Mouse (Mus musculus) stomach, embryonic 14.5 days (tissue): ENCODE results near the gene Olfr51. TPM values are rescaled to one million over a fixed set of nuclear protein-coding genes. Genes with fewer than 3 reads are reported as not detected.

Source experiments
- ATAC-seq: fragments of 200-750 bp; cut with Nextera tagmentation; 2 replicates; pipeline ENCODE4 v1.8.0; 2017; ENCODE audit warnings: low read depth, moderate TSS enrichment; ENCODE audit not compliant: insufficient number of reproducible peaks, insufficient read depth, low FRiP score
- H3K27ac ChIP-seq: fragments of 300-500 bp; sonication (generic); 2 replicates; pipeline ENCODE4 v1.5.1; 2014; ENCODE audit warnings: mild to moderate bottlenecking, low read length, moderate library complexity, mixed read lengths
- H3K27me3 ChIP-seq: fragments of 300-500 bp; sonication (generic); 2 replicates; pipeline ENCODE4 v1.6.1; 2014; ENCODE audit warnings: low read length, control low read depth, mixed read lengths; ENCODE audit not compliant: control insufficient read depth, insufficient read depth
- H3K36me3 ChIP-seq: fragments of 300-500 bp; sonication (generic); 2 replicates; pipeline ENCODE4 v1.6.1; 2014; ENCODE audit warnings: mild to moderate bottlenecking, control low read depth, low read length, moderate library complexity, mixed read lengths; ENCODE audit not compliant: control insufficient read depth, insufficient read depth
- H3K4me1 ChIP-seq: fragments of 300-500 bp; sonication (generic); 2 replicates; pipeline ENCODE4 v1.6.1; 2014; ENCODE audit warnings: low read length, control low read depth, mixed read lengths; ENCODE audit not compliant: control insufficient read depth, insufficient read depth
- H3K4me2 ChIP-seq: fragments of 300-500 bp; sonication (generic); replicated peaks from 2 replicates; pipeline ENCODE4 v1.6.1; 2014; ENCODE audit warnings: low read depth, low read length, control low read depth
- H3K4me3 ChIP-seq: fragments of 300-500 bp; sonication (generic); 2 replicates; pipeline ENCODE4 v1.5.1; 2014; ENCODE audit warnings: low read depth, low read length, control low read depth
- H3K9ac ChIP-seq: fragments of 300-500 bp; sonication (generic); replicated peaks from 2 replicates; pipeline ENCODE4 v1.6.1; 2014; ENCODE audit warnings: low read depth, mild to moderate bottlenecking, control low read depth, low read length, moderate library complexity, mixed read lengths
- H3K9me3 ChIP-seq: fragments of 300-500 bp; sonication (generic); 2 replicates; pipeline ENCODE4 v1.6.1; 2016; ENCODE audit warnings: low read depth, low read length, control low read depth; ENCODE audit not compliant: control insufficient read depth
- WGBS: fragments of 180-500 bp; shearing (Covaris S2); extraction: QIAGEN DNeasy Blood & Tissue Kit; methylation state at CpG from one replicate; pipeline ENCODE4 v1.1.7; 2014; 5-methylcytosine and 5-hydroxymethylcytosine counted together
- polyA plus RNA-seq: library from polyadenylated mRNA; unstranded; fragments of >200 nt; fragmentation: Nextera tagmentation; extraction: Ambion mirVana; gene quantifications from 2 replicates; pipeline ENCODE4 v1.2.1, GENCODE M21; 2014

The Olfr51 gene
- polyA plus RNA-seq, result not detected in 2 replicates

- Histone ChIP-seq H3K36me3 (no peaks in the 10 kb centered on the region), H3K9me3 (no peaks in the 10 kb centered on the region), H3K4me3 (no peak within 1 kb of the TSS), H3K4me1 (no peaks in the 10 kb centered on the region), H3K9ac (no peak within 1 kb of the TSS), H3K27ac (no peak within 1 kb of the TSS), H3K27me3 (no peaks in the 10 kb centered on the region), H3K4me2 (no peak within 1 kb of the TSS)
- ATAC-seq, result no peak
- 68% methylated on average over 5 of the region's 5 CpGs for WGBS
Observed at GRCm38 (mm10) chr11:51003296-51003695, at the start of gene Olfr51. Olfr51 (plus strand) TSS chr11:51003596.

- no peak for ATAC-seq
- Histone ChIP-seq H3K27ac (no peak within 1 kb of the TSS), H3K9me3 (no peaks in the 10 kb centered on the region), H3K4me2 (no peak within 1 kb of the TSS), H3K4me1 (no peaks in the 10 kb centered on the region), H3K9ac (no peak within 1 kb of the TSS), H3K4me3 (no peak within 1 kb of the TSS), H3K27me3 (no peaks in the 10 kb centered on the region), H3K36me3 (no peaks in the 10 kb centered on the region)
- WGBS, result 62% methylated on average over 6 of the region's 6 CpGs
Observed at GRCm38 (mm10) chr11:50953665-50954064, 49.7 kb upstream of the Olfr51 start, which contains the start of gene Prop1. Prop1 (minus strand) TSS chr11:50953765.

- 81% methylated on average over 2 of the region's 2 CpGs for WGBS
- no peak for ATAC-seq
- no peaks in the 10 kb centered on the region for H3K36me3 ChIP-seq
Observed at GRCm38 (mm10) chr11:50964886-50965285, 38.5 kb upstream of the Olfr51 start.

GRCm38 (mm10) chr11:50966230-50966629 is 37.2 kb upstream of the Olfr51 start, which contains the start of gene Olfr1378:
Olfr1378 (plus strand) TSS chr11:50966530.
- no peak within 1 kb of the TSS for H3K9ac ChIP-seq
- no peak within 1 kb of the TSS for H3K27ac ChIP-seq
- H3K4me3 ChIP-seq, result no peak within 1 kb of the TSS
- H3K9me3 ChIP-seq, result no peaks in the 10 kb centered on the region
- H3K36me3 ChIP-seq, result no peaks in the 10 kb centered on the region
- no peaks in the 10 kb centered on the region for H3K4me1 ChIP-seq
- 82% methylated on average over 11 of the region's 11 CpGs for WGBS
- H3K4me2 ChIP-seq, result no peak within 1 kb of the TSS
- no peaks in the 10 kb centered on the region for H3K27me3 ChIP-seq
- ATAC-seq, result no peak

More at GRCm38 (mm10) chr11:50964886-50965285, 38.5 kb upstream of the Olfr51 start:
- Histone ChIP-seq H3K9ac (no peak overlapping the region), H3K4me1 (no peaks in the 10 kb centered on the region), H3K9me3 (no peaks in the 10 kb centered on the region), H3K4me2 (no peak overlapping the region), H3K27me3 (no peaks in the 10 kb centered on the region), H3K4me3 (no peak overlapping the region), H3K27ac (no peak overlapping the region)

GRCm38 (mm10) chr11:50977216-50977615 is 26.2 kb upstream of the Olfr51 start:
- Histone ChIP-seq H3K27ac (no peak overlapping the region), H3K9ac (no peak overlapping the region), H3K4me1 (no peaks in the 10 kb centered on the region), H3K36me3 (no peaks in the 10 kb centered on the region), H3K4me3 (no peak overlapping the region), H3K4me2 (no peak overlapping the region), H3K27me3 (no peaks in the 10 kb centered on the region), H3K9me3 (no peaks in the 10 kb centered on the region)
- ATAC-seq, result no peak
- WGBS, result 66% methylated on average over 4 of the region's 4 CpGs

- ATAC-seq, result no peak
- H3K27ac ChIP-seq, result no peak within 1 kb of the TSS
- 73% methylated on average over 5 of the region's 5 CpGs for WGBS
Observed at GRCm38 (mm10) chr11:50981667-50982066, 21.7 kb upstream of the Olfr51 start, which contains the start of gene Olfr1377. Olfr1377 (plus strand) TSS chr11:50981967.

GRCm38 (mm10) chr11:51011821-51012220 is 8.4 kb downstream of the Olfr51 start:
- H3K27me3 ChIP-seq, result no peaks in the 10 kb centered on the region
- no peaks in the 10 kb centered on the region for H3K9me3 ChIP-seq
- 53% methylated on average over 5 of the region's 5 CpGs for WGBS
- no peak overlapping the region for H3K4me3 ChIP-seq
- H3K36me3 ChIP-seq, result no peaks in the 10 kb centered on the region
- no peak overlapping the region for H3K4me2 ChIP-seq
- H3K9ac ChIP-seq, result no peak overlapping the region
- H3K27ac ChIP-seq, result no peak overlapping the region
- ATAC-seq, result no peak
- no peaks in the 10 kb centered on the region for H3K4me1 ChIP-seq

More at GRCm38 (mm10) chr11:50981667-50982066, 21.7 kb upstream of the Olfr51 start, which contains the start of gene Olfr1377:
- H3K4me2 ChIP-seq, result no peak within 1 kb of the TSS
- H3K36me3 ChIP-seq, result no peaks in the 10 kb centered on the region
- H3K9ac ChIP-seq, result no peak within 1 kb of the TSS
- no peaks in the 10 kb centered on the region for H3K9me3 ChIP-seq
- no peak within 1 kb of the TSS for H3K4me3 ChIP-seq
- no peaks in the 10 kb centered on the region for H3K27me3 ChIP-seq
- no peaks in the 10 kb centered on the region for H3K4me1 ChIP-seq

GRCm38 (mm10) chr11:51013936-51014335 is 10.5 kb downstream of the Olfr51 start, which contains the start of gene Olfr54:
Olfr54 (plus strand) TSS chr11:51014236.
- ATAC-seq, result no peak
- WGBS, result 56% methylated on average over 1 of the region's 1 CpGs
- Histone ChIP-seq H3K9me3 (no peaks in the 10 kb centered on the region), H3K4me3 (no peak within 1 kb of the TSS), H3K4me2 (no peak within 1 kb of the TSS), H3K27ac (no peak within 1 kb of the TSS), H3K27me3 (no peaks in the 10 kb centered on the region), H3K4me1 (no peaks in the 10 kb centered on the region), H3K9ac (no peak within 1 kb of the TSS), H3K36me3 (no peaks in the 10 kb centered on the region)

GRCm38 (mm10) chr11:51016341-51016740 is 12.9 kb downstream of the Olfr51 start:
- no peak overlapping the region for H3K4me3 ChIP-seq
- no peak for ATAC-seq

More at GRCm38 (mm10) chr11:51016341-51016740, 12.9 kb downstream of the Olfr51 start:
- no peaks in the 10 kb centered on the region for H3K4me1 ChIP-seq
- H3K9me3 ChIP-seq, result no peaks in the 10 kb centered on the region
- H3K4me2 ChIP-seq, result no peak overlapping the region
- H3K9ac ChIP-seq, result no peak overlapping the region
- no peak overlapping the region for H3K27ac ChIP-seq
- no peaks in the 10 kb centered on the region for H3K36me3 ChIP-seq
- no peaks in the 10 kb centered on the region for H3K27me3 ChIP-seq
- WGBS, result 46% methylated on average over 2 of the region's 2 CpGs
